Mouse (Mus musculus) MN1 (cell line): ENCODE results near the gene Cldn5.

Experiments
- DNase-seq: peaks from one replicate; pipeline ENCODE4 v3.0.0-alpha.2; 2016; ENCODE audit warnings: low spot score

Gene Cldn5

DNA sequence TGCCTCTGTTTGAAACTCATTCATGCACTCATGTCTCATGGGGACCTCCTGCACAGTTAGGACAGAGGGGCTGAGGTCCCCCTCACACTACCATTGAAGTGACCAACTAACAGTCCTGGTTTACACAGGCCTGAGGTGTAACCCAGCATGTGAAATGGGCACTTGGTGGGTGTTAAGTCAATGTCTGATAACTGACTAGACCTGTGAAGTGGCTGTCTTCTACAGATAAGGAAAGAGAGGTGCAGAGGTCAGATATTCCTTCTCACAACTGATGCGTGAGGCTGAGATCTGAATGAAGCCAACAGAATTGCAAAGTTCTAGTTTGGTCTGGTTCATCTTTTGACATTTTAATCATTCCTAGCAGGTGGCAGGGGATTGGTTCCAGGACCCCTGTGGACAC lies 8.8 kb downstream of the Cldn5 start:
- DNase-seq: no peak

DNA sequence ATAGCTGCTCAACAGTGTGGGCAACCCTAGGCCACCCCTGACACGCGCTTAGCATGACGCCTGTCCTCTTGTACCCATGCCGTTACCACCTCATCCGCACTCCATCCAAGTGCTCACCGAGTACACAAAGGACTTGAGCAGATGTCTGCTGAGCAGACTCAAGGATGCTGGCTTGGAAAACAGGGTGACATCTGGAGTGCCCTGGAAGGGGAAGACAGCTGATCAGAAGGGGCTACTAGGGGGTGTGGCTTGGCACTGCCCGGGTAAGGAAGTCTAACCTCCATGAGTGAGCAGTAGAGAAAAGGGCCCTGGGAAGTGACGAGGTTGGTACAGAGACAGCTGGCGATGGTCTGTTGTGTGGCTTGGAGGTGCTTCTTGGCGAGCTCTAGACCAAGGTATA lies 10.0 kb downstream of the Cldn5 start:
- DNase-seq: no peak

GRCm38 (mm10) chr16:18788627-18789406 lies 12.2 kb downstream of the Cldn5 start:
- no peak for DNase-seq

GRCm38 (mm10) chr16:18795223-18795899 lies 18.7 kb downstream of the Cldn5 start:
- DNase-seq: peak; percentile 50

- DNase-seq: no peak
Observed at GRCm38 (mm10) chr16:18796645-18797044, 20.0 kb downstream of the Cldn5 start.

DNA sequence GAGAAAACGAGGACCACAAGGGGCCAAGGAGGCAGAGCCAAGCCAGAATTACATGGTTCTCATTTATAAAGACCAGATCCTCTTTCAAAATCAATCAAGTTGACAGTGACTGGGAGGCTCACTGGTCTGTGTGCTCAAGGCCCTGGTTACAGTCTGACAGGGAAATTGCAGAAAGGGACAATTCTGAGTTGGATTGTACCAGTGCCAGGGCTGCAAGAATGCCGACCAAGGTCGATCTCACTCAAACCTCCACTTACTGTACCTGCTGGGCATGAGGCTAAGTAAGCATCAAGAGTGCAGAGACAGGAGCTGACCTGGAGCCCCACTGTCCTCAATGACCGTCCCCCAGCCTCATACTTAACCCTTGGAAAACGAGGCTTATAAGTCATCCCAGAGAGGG lies 21.5 kb downstream of the Cldn5 start:
- DNase-seq: no peak

DNA sequence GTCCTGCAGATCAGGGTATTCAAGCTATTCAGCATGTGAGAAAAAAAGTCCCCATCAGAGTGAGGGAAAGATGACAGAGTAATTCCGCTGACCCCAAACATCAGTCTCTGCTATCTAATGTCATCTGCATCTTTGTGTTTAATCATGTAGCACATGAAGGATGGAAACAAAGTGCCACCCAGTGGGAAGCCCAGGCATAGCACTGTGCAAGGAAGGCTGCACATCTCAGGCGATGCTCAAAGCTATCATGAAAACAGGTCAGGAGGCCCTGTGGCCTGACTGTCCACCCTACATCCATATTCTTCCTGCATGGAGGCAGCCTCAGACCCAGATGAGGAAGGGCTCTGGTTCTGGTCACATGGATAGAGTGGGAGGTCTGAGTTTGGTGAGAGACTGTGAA lies 22.2 kb downstream of the Cldn5 start:
- DNase-seq: peak; percentile 60

DNA sequence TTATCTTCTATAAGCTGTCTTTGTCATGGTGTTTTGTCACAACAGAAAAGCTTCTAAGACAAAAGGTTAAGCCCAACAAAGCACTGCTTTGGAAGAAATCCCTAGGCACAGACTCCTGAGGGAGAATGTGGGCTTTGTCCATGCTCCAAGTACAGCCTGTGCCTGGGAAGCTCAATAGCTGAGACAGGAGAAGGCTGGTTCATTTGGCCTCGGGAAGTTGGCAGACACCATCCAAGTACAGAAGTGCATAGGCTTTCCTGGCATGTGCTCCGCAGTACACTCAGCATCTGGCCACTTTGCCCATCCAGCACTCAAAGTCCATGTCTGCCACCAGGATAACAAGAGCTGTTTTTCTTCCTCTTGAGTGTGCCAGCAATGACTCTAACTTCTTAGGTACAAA lies 29.1 kb downstream of the Cldn5 start:
- no peak for DNase-seq

DNA sequence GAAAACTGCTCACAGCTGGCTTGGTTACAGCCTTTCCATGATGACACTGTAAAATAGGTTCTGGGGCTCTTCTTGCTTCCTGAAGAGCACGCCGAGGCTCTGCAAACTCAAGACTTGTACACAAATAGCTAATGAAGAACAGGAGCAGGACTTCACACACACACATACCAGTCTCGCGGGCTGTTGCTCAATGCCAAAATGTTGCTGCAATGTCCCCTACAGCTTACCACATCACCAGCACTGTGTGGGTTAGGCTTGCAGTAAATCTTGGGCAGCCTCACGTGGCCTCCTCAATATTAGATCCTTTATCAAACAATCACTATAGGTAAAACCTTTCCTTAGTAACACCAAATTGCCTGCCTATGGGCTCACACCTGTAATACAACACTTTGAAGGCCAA lies 32.4 kb downstream of the Cldn5 start:
- DNase-seq: no peak

GRCm38 (mm10) chr16:18811032-18811431 lies 34.4 kb downstream of the Cldn5 start:
- DNase-seq: no peak

DNA sequence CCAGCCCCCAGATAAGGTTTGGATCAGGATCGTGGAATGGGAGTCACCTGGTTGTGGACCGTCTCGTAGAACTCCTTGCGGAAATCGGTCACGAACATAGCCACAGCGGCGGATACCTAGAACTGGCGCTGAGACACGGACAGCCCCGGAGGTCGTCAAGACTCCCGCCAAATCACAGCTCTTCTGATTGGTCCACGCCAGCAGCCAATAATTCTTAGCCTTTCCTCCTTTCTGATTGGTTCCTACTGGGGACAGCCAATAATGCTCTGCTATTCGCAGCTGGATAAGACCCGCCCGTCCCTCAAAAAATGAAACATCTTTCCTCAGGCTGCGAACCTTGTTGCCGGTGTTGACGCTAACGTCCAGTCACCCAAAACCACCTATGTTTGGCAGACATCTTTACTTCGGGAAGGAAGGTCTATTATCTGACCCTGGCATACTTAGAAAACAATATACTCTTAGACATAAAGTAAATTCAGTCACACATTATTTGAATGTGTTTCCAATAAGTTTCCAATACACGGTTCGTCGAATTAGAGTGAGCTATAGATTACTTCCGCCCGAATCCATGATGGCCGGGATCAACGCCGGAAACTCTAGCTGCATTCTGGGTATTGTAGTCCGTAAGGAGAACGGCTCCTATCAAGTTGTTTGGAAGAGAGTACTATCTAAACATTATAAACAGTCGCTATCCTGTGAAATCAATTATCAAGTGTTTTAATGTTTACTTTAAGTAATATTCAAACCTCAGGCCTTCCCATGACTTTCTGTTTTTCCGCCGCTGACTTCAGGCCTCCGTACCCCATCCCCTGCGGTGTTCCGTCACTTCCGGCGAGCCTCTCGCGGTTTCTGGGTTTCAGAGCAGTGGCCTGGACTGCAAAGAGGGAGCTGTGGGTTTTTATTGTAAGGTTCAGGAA lies 35.1 kb downstream of the Cldn5 start, which contains the start of the genes Ufd1 and Cdc45:
Gene Ufd1 (plus strand): TSS at position 312 of the 917 bp plus-strand sequence.
Gene Cdc45 (minus strand): TSS at position 520 of the 917 bp plus-strand sequence.
- DNase-seq: peak; percentile 93

GRCm38 (mm10) chr16:18812385-18812910 lies 35.8 kb downstream of the Cldn5 start:
- DNase-seq: no peak

GRCm38 (mm10) chr16:18822356-18822755 lies 45.7 kb downstream of the Cldn5 start:
- DNase-seq: no peak

- no peak for DNase-seq
Observed at GRCm38 (mm10) chr16:18822925-18823324, 46.3 kb downstream of the Cldn5 start.
